Mouse (Mus musculus) heart, embryonic 15.5 days (tissue): ENCODE measurements around the gene Tmem91. TPM values are rescaled to one million over a fixed set of nuclear protein-coding genes. Genes with fewer than 3 reads are reported as not detected.
"Not testable (repeated sequence)": the region's sequence is repeated elsewhere in the genome, so short reads cannot be mapped to it uniquely, and the experiment has no call there.

Experiments used
- ATAC-seq: fragments of 200-750 bp; cut with Nextera tagmentation; replicated peaks from 2 replicates; pipeline ENCODE4 v1.8.0; 2017; ENCODE audit warnings: low read depth, moderate TSS enrichment; ENCODE audit not compliant: insufficient number of reproducible peaks, insufficient read depth, low FRiP score
- H3K27ac ChIP-seq: fragments of 300-500 bp; sonication (generic); 2 replicates; pipeline ENCODE4 v1.5.1; 2015; ENCODE audit warnings: mild to moderate bottlenecking, inconsistent platforms
- H3K27me3 ChIP-seq: fragments of 300-500 bp; sonication (generic); 2 replicates; pipeline ENCODE4 v1.6.1; 2015; ENCODE audit warnings: inconsistent platforms
- H3K36me3 ChIP-seq: fragments of 300-500 bp; sonication (generic); 2 replicates; pipeline ENCODE4 v1.6.1; 2015; ENCODE audit warnings: mild to moderate bottlenecking, inconsistent platforms
- H3K4me1 ChIP-seq: fragments of 300-500 bp; sonication (generic); replicated peaks from 2 replicates; pipeline ENCODE4 v1.6.1; 2015; ENCODE audit warnings: inconsistent platforms
- H3K4me2 ChIP-seq: fragments of 300-500 bp; sonication (generic); 2 replicates; pipeline ENCODE4 v1.6.1; 2015; ENCODE audit warnings: inconsistent platforms, mild to moderate bottlenecking, moderate library complexity
- H3K4me3 ChIP-seq: fragments of 300-500 bp; sonication (generic); 2 replicates; pipeline ENCODE4 v1.5.1; 2015; ENCODE audit warnings: mild to moderate bottlenecking, inconsistent platforms
- H3K9ac ChIP-seq: fragments of 300-500 bp; sonication (generic); 2 replicates; pipeline ENCODE4 v1.6.1; 2015; ENCODE audit warnings: mild to moderate bottlenecking, inconsistent platforms
- H3K9me3 ChIP-seq: fragments of 300-500 bp; sonication (generic); replicated peaks from 2 replicates; pipeline ENCODE4 v1.6.1; 2016; ENCODE audit warnings: inconsistent platforms
- WGBS: fragments of 180-500 bp; shearing (Covaris S2); methylation state at CpG from one replicate; pipeline ENCODE4 v1.1.7; 2015; ENCODE audit warnings: mixed read lengths; 5-methylcytosine and 5-hydroxymethylcytosine counted together
- polyA plus RNA-seq: library from polyadenylated mRNA; unstranded; fragments of >200 nt; fragmentation: Nextera tagmentation; extraction: Ambion mirVana; gene quantifications from 2 replicates; pipeline ENCODE4 v1.2.1, GENCODE M21; 2015

Tmem91 gene
- polyA plus RNA-seq = 1.8 and 2.2 TPM in 2 replicates

- H3K27me3 ChIP-seq = peaks cover 28% of the 10 kb centered on the region
- H3K4me2 ChIP-seq = peak within 1 kb of the TSS; percentile 63
- no peak for ATAC-seq
- H3K36me3 ChIP-seq = no peaks in the 10 kb centered on the region
- no peak within 1 kb of the TSS for H3K27ac ChIP-seq
- 4% methylated on average over 29 of the region's 29 CpGs for WGBS
- H3K4me1 ChIP-seq = peaks cover 25% of the 10 kb centered on the region
- peak within 1 kb of the TSS; percentile 39 for H3K9ac ChIP-seq
- peak within 1 kb of the TSS; percentile 42 for H3K4me3 ChIP-seq
- H3K9me3 ChIP-seq = no peaks in the 10 kb centered on the region
These were observed at the start of gene Tmem91 for GRCm38 (mm10) chr7:25674719-25675300. Gene Tmem91, minus strand, starts transcription at chr7:25675166.

DNA sequence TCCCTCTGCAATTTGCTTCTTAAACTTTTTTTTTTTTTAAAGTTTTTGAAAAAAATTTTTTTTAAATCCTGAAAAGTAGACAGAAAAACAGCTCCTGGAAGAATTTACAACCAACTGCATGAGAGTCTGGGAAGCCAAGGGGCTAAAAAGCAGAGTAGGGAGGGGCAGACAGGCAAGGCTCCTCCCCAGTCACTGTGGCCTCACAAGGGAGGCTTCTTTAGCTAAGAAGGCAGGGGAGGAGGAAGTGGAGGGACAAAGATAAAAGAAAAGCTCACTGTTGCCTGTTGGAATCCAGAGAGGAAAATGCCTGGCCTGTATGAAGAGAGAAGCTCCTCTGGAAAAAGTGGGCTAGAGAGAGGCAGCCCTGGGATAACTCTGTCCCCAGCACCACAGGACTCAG lies 46.8 kb upstream of the Tmem91 start:
- H3K9me3 ChIP-seq, H3K27me3 ChIP-seq, H3K9ac ChIP-seq, H3K4me3 ChIP-seq, H3K4me2 ChIP-seq, ATAC-seq: not testable (repeated sequence)
- Histone ChIP-seq H3K36me3 (peaks cover 56% of the 10 kb centered on the region), H3K27ac (peak overlapping the region; percentile 3; the same call in 1 of the 2 replicates), H3K4me1 (peaks cover 18% of the 10 kb centered on the region)

- no peaks in the 10 kb centered on the region for H3K27me3 ChIP-seq
- 92% methylated on average over 5 of the region's 5 CpGs for WGBS
- H3K9me3 ChIP-seq = no peaks in the 10 kb centered on the region
- H3K4me1 ChIP-seq = peaks cover 18% of the 10 kb centered on the region
- no peak overlapping the region for H3K9ac ChIP-seq
- ATAC-seq = no peak
- peaks cover 51% of the 10 kb centered on the region for H3K36me3 ChIP-seq
- H3K4me2 ChIP-seq = no peak overlapping the region
- no peak overlapping the region for H3K4me3 ChIP-seq
- no peak overlapping the region for H3K27ac ChIP-seq
These were observed 45.8 kb upstream of the Tmem91 start for GRCm38 (mm10) chr7:25720760-25721159.

- H3K9ac ChIP-seq = no peak overlapping the region
- H3K4me2 ChIP-seq = peak overlapping the region; percentile 80; the same call in 1 of the 2 replicates
- peaks cover 18% of the 10 kb centered on the region for H3K4me1 ChIP-seq
- H3K36me3 ChIP-seq = peaks cover 51% of the 10 kb centered on the region
- no peaks in the 10 kb centered on the region for H3K27me3 ChIP-seq
- H3K9me3 ChIP-seq = no peaks in the 10 kb centered on the region
- no peak for ATAC-seq
- H3K27ac ChIP-seq = peak overlapping the region; percentile 77
- WGBS = 56% methylated on average over 10 of the region's 10 CpGs
- H3K4me3 ChIP-seq = no peak overlapping the region
These were observed 45.0 kb upstream of the Tmem91 start for GRCm38 (mm10) chr7:25719761-25720610.

- Histone ChIP-seq H3K4me1 (peaks cover 18% of the 10 kb centered on the region), H3K4me3 (peak within 1 kb of the TSS; percentile 60), H3K9ac (peak within 1 kb of the TSS; percentile 62), H3K36me3 (peaks cover 51% of the 10 kb centered on the region), H3K9me3 (no peaks in the 10 kb centered on the region), H3K27ac (peak within 1 kb of the TSS; percentile 77), H3K4me2 (peak within 1 kb of the TSS; percentile 80), H3K27me3 (no peaks in the 10 kb centered on the region)
- ATAC-seq = peak; percentile 72
- 4% methylated on average over 32 of the region's 32 CpGs for WGBS
These were observed 43.9 kb upstream of the Tmem91 start, which contains the start of gene Ccdc97 for GRCm38 (mm10) chr7:25718788-25719417. Gene Ccdc97, minus strand, starts transcription at chr7:25719088.

DNA sequence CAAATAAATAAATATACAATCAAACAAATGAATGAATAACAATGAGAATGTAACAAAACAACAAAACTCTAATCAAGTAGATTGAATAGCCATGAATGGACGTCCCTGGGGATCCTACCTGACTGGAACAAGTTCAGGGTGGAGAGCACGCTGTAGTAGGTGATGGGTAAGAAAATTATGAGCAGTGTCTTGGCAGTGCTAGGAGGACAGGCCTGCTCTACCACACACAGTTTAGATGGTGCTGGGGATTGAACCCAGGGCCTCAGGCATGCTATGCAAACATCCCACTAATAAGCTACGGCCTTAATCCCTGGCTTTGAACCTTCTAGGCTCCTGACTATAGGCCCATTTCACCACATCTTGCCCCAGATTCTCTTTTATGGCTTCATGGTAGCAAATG lies 42.5 kb upstream of the Tmem91 start:
- Histone ChIP-seq H3K27me3 (no peaks in the 10 kb centered on the region), H3K4me1 (peaks cover 21% of the 10 kb centered on the region), H3K36me3 (peaks cover 51% of the 10 kb centered on the region), H3K4me2 (peak overlapping the region; percentile 80), H3K9me3 (no peaks in the 10 kb centered on the region), H3K9ac (no peak overlapping the region), H3K4me3 (peak overlapping the region; percentile 60; the same call in 1 of the 2 replicates), H3K27ac (no peak overlapping the region)
- 90% methylated on average over 3 of the region's 3 CpGs for WGBS
- ATAC-seq = no peak

GRCm38 (mm10) chr7:25715731-25716271 lies 40.8 kb upstream of the Tmem91 start:
- no peak for ATAC-seq
- Histone ChIP-seq H3K27me3 (no peaks in the 10 kb centered on the region), H3K9me3 (no peaks in the 10 kb centered on the region), H3K9ac (no peak overlapping the region), H3K27ac (no peak overlapping the region), H3K36me3 (peaks cover 41% of the 10 kb centered on the region), H3K4me1 (peaks cover 37% of the 10 kb centered on the region), H3K4me2 (no peak overlapping the region), H3K4me3 (no peak overlapping the region)
- 93% methylated on average over 22 of the region's 22 CpGs for WGBS

GRCm38 (mm10) chr7:25714581-25714980 lies 39.6 kb upstream of the Tmem91 start:
- H3K9me3 ChIP-seq = no peaks in the 10 kb centered on the region
- H3K9ac ChIP-seq = no peak overlapping the region
- H3K27ac ChIP-seq = no peak overlapping the region
- peaks cover 39% of the 10 kb centered on the region; the same call in 1 of the 2 replicates for H3K36me3 ChIP-seq
- peaks cover 46% of the 10 kb centered on the region for H3K4me1 ChIP-seq
- ATAC-seq = no peak
- H3K4me2 ChIP-seq = no peak overlapping the region
- no peaks in the 10 kb centered on the region for H3K27me3 ChIP-seq
- WGBS = 93% methylated on average over 8 of the region's 8 CpGs
- no peak overlapping the region for H3K4me3 ChIP-seq

GRCm38 (mm10) chr7:25712801-25713200 lies 37.8 kb upstream of the Tmem91 start:
- H3K4me1 ChIP-seq = peaks cover 41% of the 10 kb centered on the region
- WGBS = 82% methylated on average over 9 of the region's 9 CpGs
- H3K4me3 ChIP-seq = no peak overlapping the region
- H3K27ac ChIP-seq = no peak overlapping the region
- no peaks in the 10 kb centered on the region for H3K27me3 ChIP-seq
- no peak overlapping the region for H3K4me2 ChIP-seq
- H3K9ac ChIP-seq = no peak overlapping the region; the same call in 1 of the 2 replicates
- H3K9me3 ChIP-seq = no peaks in the 10 kb centered on the region
- peaks cover 39% of the 10 kb centered on the region; the same call in 1 of the 2 replicates for H3K36me3 ChIP-seq
- no peak for ATAC-seq

DNA sequence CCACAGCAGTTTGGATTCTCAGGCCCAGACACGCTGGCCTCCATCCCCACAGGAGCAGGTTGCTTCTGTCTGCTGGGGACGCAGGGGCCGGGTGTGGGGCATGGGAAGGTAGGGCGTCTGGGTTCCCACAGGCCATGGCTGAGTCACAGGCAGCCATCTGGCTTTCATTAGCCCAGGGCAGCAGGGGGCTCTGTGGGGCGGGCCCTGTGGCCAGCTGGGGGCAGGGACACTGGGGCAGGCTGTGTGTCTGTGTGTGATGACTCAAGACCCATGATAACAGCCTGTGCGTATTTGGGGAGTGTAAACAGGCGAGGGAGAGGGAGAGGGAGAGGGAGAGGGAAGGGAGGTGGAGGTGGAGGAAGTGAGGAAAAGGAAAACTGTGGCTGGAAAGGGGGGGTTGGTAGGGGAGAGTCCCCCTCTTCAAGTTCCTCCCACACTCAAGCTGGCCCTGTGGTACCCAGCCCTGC lies 36.8 kb upstream of the Tmem91 start:
- Histone ChIP-seq H3K9me3 (no peaks in the 10 kb centered on the region), H3K4me3 (no peak overlapping the region), H3K4me2 (no peak overlapping the region), H3K9ac (peak overlapping the region; percentile 22; the same call in 1 of the 2 replicates), H3K27ac (peak overlapping the region; percentile 69), H3K4me1 (peaks cover 43% of the 10 kb centered on the region), H3K36me3 (peaks cover 39% of the 10 kb centered on the region; the same call in 1 of the 2 replicates), H3K27me3 (no peaks in the 10 kb centered on the region)
- peak; percentile 50 for ATAC-seq
- WGBS = 17% methylated on average over 7 of the region's 7 CpGs

DNA sequence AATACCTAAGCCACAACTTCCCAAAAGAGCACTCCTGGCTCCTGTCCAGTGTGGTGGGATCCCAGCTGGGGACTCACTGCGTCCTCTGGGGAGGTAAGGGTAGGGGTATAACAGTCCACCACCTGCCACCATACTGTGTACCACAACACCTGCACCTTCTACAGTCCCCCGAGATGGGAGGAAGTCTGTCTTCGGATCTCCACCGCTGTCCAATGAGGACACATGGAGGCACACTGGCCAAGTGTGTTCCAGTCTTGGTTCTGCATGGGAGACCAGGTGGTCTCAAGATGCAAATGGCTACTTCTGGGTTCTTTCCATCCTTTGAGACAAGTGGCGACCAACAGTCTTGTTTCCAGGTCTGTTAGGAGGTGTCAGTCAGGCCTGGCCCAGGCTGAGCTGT lies 36.2 kb upstream of the Tmem91 start:
- peaks cover 49% of the 10 kb centered on the region for H3K4me1 ChIP-seq
- H3K27me3 ChIP-seq = no peaks in the 10 kb centered on the region
- no peaks in the 10 kb centered on the region for H3K9me3 ChIP-seq
- WGBS = 48% methylated on average over 5 of the region's 5 CpGs
- no peak for ATAC-seq
- no peak overlapping the region for H3K9ac ChIP-seq
- H3K27ac ChIP-seq = peak overlapping the region; percentile 69
- H3K4me2 ChIP-seq = 0 out of 2 replicates have a peak overlapping the region, but pooled peaks have one; percentile 51
- H3K36me3 ChIP-seq = peaks cover 38% of the 10 kb centered on the region; the same call in 1 of the 2 replicates
- no peak overlapping the region for H3K4me3 ChIP-seq
